Mouse (Mus musculus): ENCODE measurements around the gene Praf2. TPM values are rescaled to one million over a fixed set of nuclear protein-coding genes. Genes with fewer than 3 reads are reported as not detected.
A peak's percentile ranks its signal among the peaks of the same experiment; 100 is the strongest.

The Praf2 gene
- total and polyA plus RNA-seq, 3 experiments = 19.1 to 60.1 TPM; not detected in 1

DNA sequence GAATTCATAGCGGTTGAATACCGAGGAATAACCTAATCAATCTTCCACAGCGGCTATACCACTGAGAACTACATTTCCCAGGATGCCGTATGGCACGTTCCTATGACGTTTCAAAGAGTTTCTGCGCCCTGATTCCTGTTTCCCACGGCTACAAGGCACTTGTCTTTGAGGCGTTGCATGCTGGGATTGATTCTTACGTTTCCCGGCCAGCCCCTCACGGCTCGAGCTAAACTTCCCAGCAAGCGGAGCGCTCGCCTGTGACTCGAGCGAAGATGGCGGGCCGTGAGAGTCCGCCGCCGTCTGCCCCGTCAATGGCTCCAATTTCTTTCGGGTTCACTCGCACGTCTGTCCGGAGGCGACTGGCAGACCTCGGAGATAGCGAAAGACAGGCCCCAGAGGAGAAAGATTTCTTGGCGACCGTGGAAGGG, 31.3 kb upstream of the Praf2 start, which contains the start of gene Gpkow:
TSS of gene Gpkow (plus strand) at position 178 of the 428 bp plus-strand sequence.
- peak; percentile 98 for DNase-seq (ENCODE audit: low read depth, low spot score)
- Histone ChIP-seq H3K36me3 (ENCODE audit: control insufficient read depth in 1 of 2, insufficient read depth in 2 of 2, low read length in 2 of 2) (peaks cover 0 to 6% of the 10 kb centered on the region in 2 experiments; a peak in 2 of 4 replicates), H3K4me1 (ENCODE audit: control insufficient read depth in 1 of 2, insufficient read depth in 2 of 2, low read length in 2 of 2) (peaks cover 0 to 9% of the 10 kb centered on the region in 2 experiments; a peak in 1 of 4 replicates), H3K9ac (ENCODE audit: control insufficient read depth, low read depth, low read length, poor library complexity, severe bottlenecking) (peak within 1 kb of the TSS; percentile 75), H3K27ac (ENCODE audit: control insufficient read depth, low read depth, low read length) (peak within 1 kb of the TSS; percentile 40), H3K79me2 (ENCODE audit: control insufficient read depth, insufficient read depth, low read length, poor library complexity) (peaks cover 23% of the 10 kb centered on the region), H3K27me3 (ENCODE audit: control insufficient read depth in 1 of 2, insufficient read depth in 2 of 2, low read length in 2 of 2) (no peaks in the 10 kb centered on the region), H3K9me3 (replicated peaks; ENCODE audit: insufficient read depth, low read length) (no peaks in the 10 kb centered on the region), H3K4me3 (ENCODE audit: control insufficient read depth in 1 of 2, insufficient read depth in 1 of 2, low read depth in 2 of 2, low read length in 2 of 2) (peak within 1 kb of the TSS; percentile 81 to 82)
- no peak for TF ChIP-seq CHD1 (IDR thresholded peaks at IDR 0.05; ENCODE audit: low read depth, low read length)
- TF ChIP-seq GATA1 (IDR thresholded peaks at IDR 0.05; ENCODE audit: low read depth, low read length) = peak; percentile 11; the same call in 1 of the 2 replicates
- TF ChIP-seq E2F4 (IDR thresholded peaks at IDR 0.05; ENCODE audit: borderline replicate concordance, low read depth, low read length) = no peak
- peak; percentile 78 for TF ChIP-seq MXI1 (IDR thresholded peaks at IDR 0.05; ENCODE audit: low read depth, low read length)
- TF ChIP-seq RCOR1 (IDR thresholded peaks at IDR 0.05; ENCODE audit: low read depth, low read length) = no peak; the same call in 1 of the 2 replicates
- TF ChIP-seq GABPA (IDR thresholded peaks at IDR 0.05; ENCODE audit: low read depth, low read length) = no peak
- peak; percentile 60 for TF ChIP-seq USF1 (IDR thresholded peaks at IDR 0.05; ENCODE audit: low read depth, low read length)
- no peak for TF ChIP-seq POLR2AphosphoS5 (IDR thresholded peaks at IDR 0.05; ENCODE audit: borderline replicate concordance, low read depth, low read length)
- peak; percentile 82 for TF ChIP-seq TBP (IDR thresholded peaks at IDR 0.05; ENCODE audit: low read depth, low read length)
- TF ChIP-seq MAZ (IDR thresholded peaks at IDR 0.05; ENCODE audit: low read depth, low read length) = no peak
- no peak for TF ChIP-seq USF2 (IDR thresholded peaks at IDR 0.05; ENCODE audit: borderline replicate concordance in 1 of 2, insufficient read depth in 1 of 2, low read depth in 1 of 2, low read length in 2 of 2)
- no peak for TF ChIP-seq ZKSCAN1 (IDR thresholded peaks at IDR 0.05; ENCODE audit: low read depth, low read length)
- TF ChIP-seq KAT2A (conservative IDR thresholded peaks at IDR 0.05; ENCODE audit: low read depth, low read length) = peak; percentile 96
- TF ChIP-seq EP300 (IDR thresholded peaks at IDR 0.05; ENCODE audit: low read depth in 1 of 2, low read length in 2 of 2) = no peak
- TF ChIP-seq CHD2 (IDR thresholded peaks at IDR 0.05; ENCODE audit: low read length) = no peak
- TF ChIP-seq POLR2A (IDR thresholded peaks at IDR 0.05; ENCODE audit: control insufficient read depth in 1 of 2, insufficient read depth in 1 of 2, low read depth in 1 of 2, low read length in 2 of 2, poor library complexity in 1 of 2) = peak; percentile 81 to 95
- TF ChIP-seq TCF12 (IDR thresholded peaks at IDR 0.05; ENCODE audit: low read depth, low read length) = peak; percentile 49
- no peak for TF ChIP-seq MAFK (IDR thresholded peaks at IDR 0.05; ENCODE audit: borderline replicate concordance, low read depth, low read length)
- TF ChIP-seq SMC3 (IDR thresholded peaks at IDR 0.05; ENCODE audit: low read depth, low read length) = no peak
- peak; percentile 69 for TF ChIP-seq ETS1 (IDR thresholded peaks at IDR 0.05; ENCODE audit: low read depth, low read length)
- peak; percentile 97 for TF ChIP-seq SIN3A (IDR thresholded peaks at IDR 0.05; ENCODE audit: low read length)
- peak; percentile 99 for TF ChIP-seq HCFC1 (IDR thresholded peaks at IDR 0.05; ENCODE audit: low read depth, low read length)
- peak; percentile 91 for TF ChIP-seq NELFE (IDR thresholded peaks at IDR 0.05; ENCODE audit: low read depth, low read length)
- TF ChIP-seq JUND (IDR thresholded peaks at IDR 0.05; ENCODE audit: low read depth, low read length) = no peak
- TF ChIP-seq MAX (IDR thresholded peaks at IDR 0.05; ENCODE audit: low read length) = peak; percentile 34; the same call in 1 of the 2 replicates
- TF ChIP-seq MEF2A (IDR thresholded peaks at IDR 0.05; ENCODE audit: extremely low read depth, insufficient replicate concordance, low read depth, low read length, poor library complexity, severe bottlenecking) = no peak
- TF ChIP-seq CTCF (IDR thresholded peaks at IDR 0.05 in 2 of 3, conservative IDR thresholded peaks at IDR 0.05 in 1 of 3; ENCODE audit: control insufficient read depth in 1 of 3, insufficient read depth in 1 of 3, low read depth in 2 of 3, low read length in 3 of 3, poor library complexity in 1 of 3, severe bottlenecking in 1 of 3) = no peak
- TF ChIP-seq UBTF (IDR thresholded peaks at IDR 0.05; ENCODE audit: borderline replicate concordance, insufficient read depth, low read depth, low read length) = no peak
- peak; percentile 68 for TF ChIP-seq NRF1 (IDR thresholded peaks at IDR 0.05; ENCODE audit: insufficient read depth, low read depth, low read length, poor library complexity, severe bottlenecking)
- TF ChIP-seq RAD21 (IDR thresholded peaks at IDR 0.05; ENCODE audit: low read depth, low read length) = no peak
- TF ChIP-seq MYC (IDR thresholded peaks at IDR 0.05; ENCODE audit: low read depth, low read length) = peak; percentile 83; the same call in 1 of the 2 replicates
- TF ChIP-seq ZNF384 (IDR thresholded peaks at IDR 0.05; ENCODE audit: low read depth, low read length) = no peak
- TF ChIP-seq ELF1 (IDR thresholded peaks at IDR 0.05; ENCODE audit: low read depth, low read length) = peak; percentile 95
- peak; percentile 75; the same call in 1 of the 2 replicates for TF ChIP-seq ZMIZ1 (IDR thresholded peaks at IDR 0.05; ENCODE audit: low read depth, low read length)
- TF ChIP-seq BHLHE40 (IDR thresholded peaks at IDR 0.05; ENCODE audit: borderline replicate concordance, low read depth, low read length) = peak; percentile 86; the same call in 1 of the 2 replicates
- TF ChIP-seq MYB (IDR thresholded peaks at IDR 0.05; ENCODE audit: low read depth, low read length) = no peak
- TF ChIP-seq POLR2AphosphoS2 (IDR thresholded peaks at IDR 0.05; ENCODE audit: low read length) = peak; percentile 84; the same call in 1 of the 2 replicates
